Mouse (Mus musculus) limb, embryonic 14.5 days (tissue): ENCODE measurements around the gene Rras. TPM values are rescaled to one million over a fixed set of nuclear protein-coding genes. Genes with fewer than 3 reads are reported as not detected.

Experiments
- ATAC-seq: fragments of 200-750 bp; cut with Nextera tagmentation; 2 replicates; pipeline ENCODE4 v1.8.0; 2017; ENCODE audit warnings: low read depth, moderate number of reproducible peaks, moderate TSS enrichment; ENCODE audit not compliant: low FRiP score
- DNase-seq: peaks from one replicate; pipeline ENCODE4 v3.0.0-alpha.2; 2015; ENCODE audit warnings: low spot score
- H3K27ac ChIP-seq: fragments of 300-500 bp; sonication (generic); replicated peaks from 2 replicates; pipeline ENCODE4 v1.5.1; 2014; ENCODE audit warnings: low read depth, mild to moderate bottlenecking, low read length, moderate library complexity, mixed read lengths
- H3K27me3 ChIP-seq: fragments of 300-500 bp; sonication (generic); 2 replicates; pipeline ENCODE4 v1.6.1; 2014; ENCODE audit warnings: low read length, mixed read lengths; ENCODE audit not compliant: control insufficient read depth, insufficient read depth
- H3K36me3 ChIP-seq: fragments of 300-500 bp; sonication (generic); 2 replicates; pipeline ENCODE4 v1.6.1; 2014; ENCODE audit warnings: mild to moderate bottlenecking, low read length, moderate library complexity, mixed read lengths; ENCODE audit not compliant: control insufficient read depth, insufficient read depth
- H3K4me1 ChIP-seq: fragments of 300-500 bp; sonication (generic); 2 replicates; pipeline ENCODE4 v1.6.1; 2014; ENCODE audit warnings: antibody characterized with exemption, low read length, mixed read lengths; ENCODE audit not compliant: control insufficient read depth, insufficient read depth
- H3K4me2 ChIP-seq: fragments of 300-500 bp; sonication (generic); replicated peaks from 2 replicates; pipeline ENCODE4 v1.6.1; 2014; ENCODE audit warnings: low read depth, mild to moderate bottlenecking, low read length, moderate library complexity; ENCODE audit not compliant: severe bottlenecking
- H3K4me3 ChIP-seq: fragments of 300-500 bp; sonication (generic); replicated peaks from 2 replicates; pipeline ENCODE4 v1.5.1; 2014; ENCODE audit warnings: low read length
- H3K9ac ChIP-seq: fragments of 300-500 bp; sonication (generic); 2 replicates; pipeline ENCODE4 v1.6.1; 2014; ENCODE audit warnings: mild to moderate bottlenecking, low read depth, low read length, moderate library complexity; ENCODE audit not compliant: severe bottlenecking
- H3K9me3 ChIP-seq: fragments of 300-500 bp; sonication (generic); 2 replicates; pipeline ENCODE4 v1.6.1; 2016; ENCODE audit warnings: low read length; ENCODE audit not compliant: control insufficient read depth
- POLR2A ChIP-seq: fragments of 200-500 bp; IDR thresholded peaks from 2 replicates; pipeline ENCODE4 v1.8.0; 2012; ENCODE audit warnings: inconsistent platforms, mild to moderate bottlenecking, moderate library complexity, borderline replicate concordance; ENCODE audit not compliant: insufficient read depth, insufficient read length; ENCODE audit errors: extremely low read depth
- WGBS: fragments of 180-500 bp; shearing (Covaris S2); extraction: QIAGEN DNeasy Blood & Tissue Kit; methylation state at CpG from one replicate; pipeline ENCODE4 v1.1.7; 2014; 5-methylcytosine and 5-hydroxymethylcytosine counted together
- polyA plus RNA-seq, 2 experiments: library from polyadenylated mRNA; depleted of rRNA in 1 of 2; stranded (reverse) in 1 of 2; unstranded in 1 of 2; fragments of >200 nt; fragmentation: Nextera tagmentation in 1 of 2; extraction: Ambion mirVana in 1 of 2; gene quantifications; 2 replicates each; pipeline versions ENCODE4 v1.2.1 to v1.2.3; 2012 to 2014

The Rras gene
- polyA plus RNA-seq, 2 experiments: 42.8 to 53.8 TPM

DNA sequence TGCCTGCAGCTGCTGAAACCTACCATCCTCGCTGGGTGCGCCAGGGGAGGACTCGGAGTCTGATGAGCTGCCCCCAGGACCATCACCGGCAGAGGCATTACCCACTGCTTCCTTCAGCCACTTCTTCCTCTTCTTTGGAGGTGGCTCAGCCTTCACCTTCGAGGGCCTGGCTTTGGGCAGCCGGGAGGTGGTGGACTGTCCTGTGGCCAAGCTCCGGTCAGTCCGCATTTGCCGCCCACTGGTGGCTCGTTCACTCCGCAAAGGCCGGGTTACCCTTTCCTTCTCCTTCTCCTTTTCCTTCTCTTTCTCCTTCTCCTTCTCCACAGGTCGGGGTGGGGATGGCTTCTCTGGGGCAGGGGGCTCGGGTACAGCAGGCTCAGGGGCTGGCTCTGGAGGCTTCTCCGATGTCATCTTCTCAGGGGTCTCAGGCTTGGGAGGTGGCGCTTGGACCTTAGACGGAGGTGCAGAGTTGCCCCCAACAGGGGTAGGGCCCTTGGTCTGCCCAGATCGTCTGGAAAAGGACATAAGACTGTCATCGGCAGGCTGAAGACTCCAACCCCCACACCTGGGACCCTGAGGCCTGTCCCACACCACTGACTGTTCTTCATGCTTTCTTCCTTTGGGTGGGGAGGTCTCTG lies 16.1 kb downstream of the Rras start:
- Histone ChIP-seq H3K27ac (no peak overlapping the region), H3K4me2 (no peak overlapping the region), H3K36me3 (peaks cover 98% of the 10 kb centered on the region), H3K9ac (no peak overlapping the region), H3K9me3 (no peaks in the 10 kb centered on the region), H3K27me3 (no peaks in the 10 kb centered on the region), H3K4me1 (no peaks in the 10 kb centered on the region), H3K4me3 (no peak overlapping the region)
- DNase-seq (no peak), ATAC-seq (no peak)
- TF ChIP-seq POLR2A: no peak
- WGBS: 94% methylated on average over 19 of the region's 19 CpGs

DNA sequence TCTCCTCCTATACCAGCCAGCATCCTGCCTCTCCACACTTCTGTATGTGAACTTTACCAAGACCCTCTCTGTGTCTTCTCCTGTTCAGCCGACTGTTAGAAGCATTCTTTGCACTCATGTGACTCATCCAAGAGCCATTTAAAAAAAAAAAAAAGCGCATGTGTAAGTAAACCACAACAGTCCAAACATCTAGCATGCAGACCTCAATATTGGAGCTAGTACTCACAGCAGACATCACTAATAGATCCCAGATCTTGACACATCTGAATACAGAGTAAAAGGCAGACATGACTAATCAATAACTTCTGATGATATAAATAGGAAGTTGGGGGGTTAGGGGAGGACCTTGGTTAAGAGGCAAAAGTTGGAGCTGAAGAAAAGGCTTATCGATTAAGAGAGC lies 17.9 kb downstream of the Rras start:
- Histone ChIP-seq H3K4me1 (no peaks in the 10 kb centered on the region), H3K27ac (no peak overlapping the region), H3K4me2 (no peak overlapping the region), H3K9ac (no peak overlapping the region), H3K9me3 (no peaks in the 10 kb centered on the region), H3K27me3 (no peaks in the 10 kb centered on the region), H3K4me3 (no peak overlapping the region), H3K36me3 (peaks cover 98% of the 10 kb centered on the region)
- no peak for ATAC-seq
- DNase-seq: no peak
- TF ChIP-seq POLR2A: no peak
- WGBS: 96% methylated on average over 3 of the region's 3 CpGs

DNA sequence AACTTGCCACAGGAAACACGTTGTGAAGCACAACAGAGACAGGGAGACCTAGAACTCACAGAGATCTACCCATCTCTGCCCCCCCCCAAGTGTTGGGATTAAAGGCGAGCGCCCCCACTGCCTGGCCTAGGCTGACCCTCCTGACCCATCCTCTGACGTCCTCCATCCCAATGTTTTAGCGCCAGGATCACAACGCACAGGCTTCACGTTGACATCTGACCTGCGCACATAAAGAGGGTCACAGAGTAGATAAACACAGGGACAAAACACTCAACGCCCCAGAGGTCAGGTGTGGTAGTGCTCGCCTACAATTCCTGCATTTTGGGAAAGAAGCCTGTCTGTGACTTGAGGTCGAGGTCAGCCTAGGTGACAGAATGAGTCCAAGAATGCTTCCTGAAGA lies 18.9 kb downstream of the Rras start:
- Histone ChIP-seq H3K4me2 (no peak overlapping the region), H3K36me3 (peaks cover 98% of the 10 kb centered on the region), H3K9me3 (no peaks in the 10 kb centered on the region), H3K4me1 (no peaks in the 10 kb centered on the region), H3K27ac (no peak overlapping the region), H3K4me3 (no peak overlapping the region), H3K27me3 (no peaks in the 10 kb centered on the region), H3K9ac (no peak overlapping the region)
- no peak for TF ChIP-seq POLR2A
- DNase-seq (no peak), ATAC-seq (no peak)
- 92% methylated on average over 11 of the region's 11 CpGs for WGBS

DNA sequence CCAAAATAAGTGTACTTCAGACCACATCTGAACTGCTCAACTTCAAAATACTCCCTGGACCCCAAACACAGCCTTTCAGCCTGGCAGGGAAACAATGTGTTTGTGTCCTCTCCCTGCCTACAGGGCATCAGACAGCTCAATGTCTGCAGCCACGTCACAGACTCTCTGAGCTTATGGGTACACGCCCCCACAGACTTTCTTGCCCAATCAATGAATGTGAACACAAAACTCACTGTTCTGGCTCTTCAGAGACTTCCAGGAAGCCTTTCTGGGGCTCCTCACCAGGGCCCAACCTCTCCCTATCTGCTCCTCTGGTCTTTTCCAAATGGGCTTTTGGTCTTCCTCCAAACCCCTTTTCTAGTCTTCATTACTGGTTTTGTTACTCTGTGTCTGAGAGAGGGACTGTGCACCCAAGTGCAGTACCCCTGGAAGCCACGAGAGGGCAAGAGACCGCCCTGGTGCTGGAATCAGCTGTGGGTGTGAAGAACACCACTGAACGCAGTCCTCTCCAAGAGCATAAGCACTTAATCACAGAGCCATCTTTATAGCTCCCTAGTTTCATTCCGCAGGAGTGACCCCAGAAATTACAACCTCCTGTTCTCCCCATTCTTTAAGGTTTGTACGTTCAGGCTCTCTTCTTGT lies 20.1 kb downstream of the Rras start:
- Histone ChIP-seq H3K27ac (no peak overlapping the region), H3K4me1 (no peaks in the 10 kb centered on the region), H3K9ac (no peak overlapping the region), H3K36me3 (peaks cover 99% of the 10 kb centered on the region), H3K4me2 (no peak overlapping the region), H3K27me3 (no peaks in the 10 kb centered on the region), H3K9me3 (no peaks in the 10 kb centered on the region), H3K4me3 (no peak overlapping the region)
- TF ChIP-seq POLR2A: no peak
- no peak for ATAC-seq
- no peak for DNase-seq
- 64% methylated on average over 7 of the region's 7 CpGs for WGBS

DNA sequence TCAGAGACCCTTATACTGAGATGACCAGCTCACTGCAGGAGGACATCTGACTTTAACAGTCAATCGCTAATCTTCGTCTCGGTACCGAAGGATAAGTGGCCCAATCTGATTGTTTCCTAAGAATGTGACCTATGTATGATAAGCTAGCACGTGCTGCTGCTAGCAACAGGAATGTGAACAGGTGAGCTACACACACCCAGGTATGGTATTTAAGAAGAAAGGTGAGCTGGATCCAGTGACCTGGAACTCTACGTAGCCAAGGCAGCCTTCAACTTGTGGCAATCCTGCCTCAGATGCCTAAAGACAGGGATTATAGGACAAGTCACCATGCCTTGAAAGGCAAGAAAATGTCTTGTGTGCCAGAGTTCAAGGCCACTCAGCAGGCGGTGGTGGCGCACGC lies 20.6 kb downstream of the Rras start:
- no peaks in the 10 kb centered on the region for H3K4me1 ChIP-seq
- H3K36me3 ChIP-seq: peaks cover 99% of the 10 kb centered on the region
- no peaks in the 10 kb centered on the region for H3K9me3 ChIP-seq
- no peak overlapping the region for H3K4me2 ChIP-seq
- DNase-seq (no peak), ATAC-seq (no peak)
- no peaks in the 10 kb centered on the region for H3K27me3 ChIP-seq
- TF ChIP-seq POLR2A: no peak
- no peak overlapping the region for H3K4me3 ChIP-seq
- no peak overlapping the region for H3K27ac ChIP-seq
- WGBS: 92% methylated on average over 9 of the region's 9 CpGs
- no peak overlapping the region for H3K9ac ChIP-seq
